Mouse (Mus musculus) embryonic facial prominence, embryonic 12.5 days (tissue): ENCODE data around the gene Irgc1. TPM values are rescaled to one million over a fixed set of nuclear protein-coding genes. Genes with fewer than 3 reads are reported as not detected.
A peak's percentile ranks its signal among the peaks of the same experiment; 100 is the strongest.

Source experiments
- ATAC-seq: fragments of 200-750 bp; cut with Nextera tagmentation; 2 replicates; pipeline ENCODE4 v1.8.0; 2017; ENCODE audit not compliant: insufficient number of reproducible peaks, insufficient read depth, low FRiP score, low TSS enrichment
- H3K27ac ChIP-seq: fragments of 300-500 bp; sonication (generic); 2 replicates; pipeline ENCODE4 v1.5.1; 2016; ENCODE audit warnings: mild to moderate bottlenecking
- H3K27me3 ChIP-seq: fragments of 300-500 bp; sonication (generic); 2 replicates; pipeline ENCODE4 v1.6.1; 2016; ENCODE audit warnings: mild to moderate bottlenecking, moderate library complexity
- H3K36me3 ChIP-seq: fragments of 300-500 bp; sonication (generic); 2 replicates; pipeline ENCODE4 v1.6.1; 2016; ENCODE audit warnings: mild to moderate bottlenecking
- H3K4me1 ChIP-seq: fragments of 300-500 bp; sonication (generic); 2 replicates; pipeline ENCODE4 v1.6.1; 2016
- H3K4me2 ChIP-seq: fragments of 300-500 bp; sonication (generic); replicated peaks from 2 replicates; pipeline ENCODE4 v1.6.1; 2016; ENCODE audit warnings: mild to moderate bottlenecking, moderate library complexity
- H3K4me3 ChIP-seq: fragments of 300-500 bp; sonication (generic); 2 replicates; pipeline ENCODE4 v1.5.1; 2016; ENCODE audit warnings: mild to moderate bottlenecking
- H3K9ac ChIP-seq: fragments of 300-500 bp; sonication (generic); 2 replicates; pipeline ENCODE4 v1.6.1; 2016; ENCODE audit warnings: mild to moderate bottlenecking, moderate library complexity
- H3K9me3 ChIP-seq: fragments of 300-500 bp; sonication (generic); 2 replicates; pipeline ENCODE4 v1.6.1; 2016; ENCODE audit warnings: mild to moderate bottlenecking, moderate library complexity
- WGBS: fragments of 180-500 bp; shearing (Covaris S2); methylation state at CpG from one replicate; pipeline ENCODE4 v1.1.7; 2016; 5-methylcytosine and 5-hydroxymethylcytosine counted together
- polyA plus RNA-seq: library from polyadenylated mRNA; unstranded; fragments of >200 nt; fragmentation: Nextera tagmentation; extraction: Ambion mirVana; gene quantifications from 2 replicates; pipeline ENCODE4 v1.2.1, GENCODE M21; 2016

Irgc1 gene
- polyA plus RNA-seq, 1 experiment from 2014 or later, result not detected

GRCm38 (mm10) chr7:24481474-24482207, 29.5 kb upstream of the Irgc1 start, which contains the start of gene Cadm4:
Gene Cadm4, plus strand, starts transcription at chr7:24482023.
- ATAC-seq, result peak; percentile 54
- no peaks in the 10 kb centered on the region for H3K9me3 ChIP-seq
- peaks cover 24% of the 10 kb centered on the region; the same call in 1 of the 2 replicates for H3K27me3 ChIP-seq
- no peak within 1 kb of the TSS; the same call in 1 of the 2 replicates for H3K27ac ChIP-seq
- H3K4me3 ChIP-seq, result peak within 1 kb of the TSS; percentile 66
- H3K4me2 ChIP-seq, result peak within 1 kb of the TSS; percentile 98
- 2% methylated on average over 75 of the region's 83 CpGs for WGBS
- no peaks in the 10 kb centered on the region for H3K36me3 ChIP-seq
- peak within 1 kb of the TSS; percentile 65 for H3K9ac ChIP-seq
- H3K4me1 ChIP-seq, result peaks cover 17% of the 10 kb centered on the region

GRCm38 (mm10) chr7:24480986-24481473, 28.9 kb upstream of the Irgc1 start:
- Histone ChIP-seq H3K27me3 (peaks cover 24% of the 10 kb centered on the region; the same call in 1 of the 2 replicates), H3K36me3 (no peaks in the 10 kb centered on the region), H3K4me3 (peak overlapping the region; percentile 66), H3K4me1 (peaks cover 13% of the 10 kb centered on the region), H3K4me2 (peak overlapping the region; percentile 98), H3K9ac (peak overlapping the region; percentile 65), H3K27ac (no peak overlapping the region), H3K9me3 (no peaks in the 10 kb centered on the region)
- ATAC-seq, result peak; percentile 35; the same call in 1 of the 2 replicates
- WGBS, result 13% methylated on average over 14 of the region's 14 CpGs

GRCm38 (mm10) chr7:24480121-24480941, 28.2 kb upstream of the Irgc1 start:
- H3K9me3 ChIP-seq, result no peaks in the 10 kb centered on the region
- no peak overlapping the region for H3K9ac ChIP-seq
- H3K4me2 ChIP-seq, result peak overlapping the region; percentile 98; the same call in 1 of the 2 replicates
- WGBS, result 59% methylated on average over 18 of the region's 18 CpGs
- H3K27ac ChIP-seq, result no peak overlapping the region
- H3K27me3 ChIP-seq, result peaks cover 18% of the 10 kb centered on the region; the same call in 1 of the 2 replicates
- H3K36me3 ChIP-seq, result no peaks in the 10 kb centered on the region
- peak overlapping the region; percentile 66; the same call in 1 of the 2 replicates for H3K4me3 ChIP-seq
- no peak for ATAC-seq
- peaks cover 13% of the 10 kb centered on the region for H3K4me1 ChIP-seq

- peaks cover 13% of the 10 kb centered on the region for H3K4me1 ChIP-seq
- no peak overlapping the region for H3K9ac ChIP-seq
- no peak overlapping the region for H3K4me2 ChIP-seq
- ATAC-seq, result no peak
- H3K27me3 ChIP-seq, result peaks cover 14% of the 10 kb centered on the region; the same call in 1 of the 2 replicates
- H3K27ac ChIP-seq, result no peak overlapping the region
- H3K9me3 ChIP-seq, result no peaks in the 10 kb centered on the region
- no peaks in the 10 kb centered on the region for H3K36me3 ChIP-seq
- WGBS, result 93% methylated on average over 2 of the region's 2 CpGs
- no peak overlapping the region for H3K4me3 ChIP-seq
Observed at GRCm38 (mm10) chr7:24479685-24480084, 27.6 kb upstream of the Irgc1 start.

GRCm38 (mm10) chr7:24478911-24479310, 26.8 kb upstream of the Irgc1 start:
- Histone ChIP-seq H3K36me3 (no peaks in the 10 kb centered on the region), H3K4me2 (no peak overlapping the region), H3K4me1 (peaks cover 13% of the 10 kb centered on the region), H3K9ac (no peak overlapping the region), H3K9me3 (no peaks in the 10 kb centered on the region), H3K27ac (no peak overlapping the region), H3K27me3 (peaks cover 14% of the 10 kb centered on the region; the same call in 1 of the 2 replicates), H3K4me3 (no peak overlapping the region)
- no peak for ATAC-seq
- WGBS, result 89% methylated on average over 5 of the region's 5 CpGs

GRCm38 (mm10) chr7:24476856-24477255, 24.8 kb upstream of the Irgc1 start:
- peaks cover 6% of the 10 kb centered on the region for H3K4me1 ChIP-seq
- H3K27ac ChIP-seq, result no peak overlapping the region
- H3K4me2 ChIP-seq, result no peak overlapping the region
- WGBS, result 87% methylated on average over 7 of the region's 7 CpGs
- H3K27me3 ChIP-seq, result 0 out of 2 replicates have a peak, but pooled peaks cover 5% of the 10 kb centered on the region
- no peak overlapping the region for H3K4me3 ChIP-seq
- no peaks in the 10 kb centered on the region for H3K9me3 ChIP-seq
- no peak for ATAC-seq
- H3K9ac ChIP-seq, result no peak overlapping the region
- no peaks in the 10 kb centered on the region for H3K36me3 ChIP-seq

DNA sequence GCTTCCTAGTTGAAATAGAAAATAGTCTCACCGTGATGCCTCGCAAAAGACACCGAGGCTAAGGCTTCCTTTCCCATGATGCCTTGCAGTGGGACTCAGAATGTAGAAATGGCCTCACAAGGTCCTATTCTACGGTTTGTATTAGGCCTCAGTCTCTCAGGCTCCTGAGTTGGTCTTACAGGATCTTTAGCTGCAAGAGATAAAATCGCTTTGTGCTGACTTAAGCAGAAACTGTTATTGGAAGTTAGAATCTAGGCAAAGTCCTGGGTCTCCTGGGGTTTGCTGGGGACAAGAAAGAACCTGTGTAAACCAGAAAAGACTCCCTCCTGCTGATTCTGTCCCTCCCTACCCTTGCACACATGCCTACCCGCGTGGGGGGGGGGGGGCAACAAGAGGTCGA, 24.2 kb upstream of the Irgc1 start:
- no peak overlapping the region for H3K27ac ChIP-seq
- ATAC-seq, result no peak
- 79% methylated on average over 8 of the region's 8 CpGs for WGBS
- H3K36me3 ChIP-seq, result no peaks in the 10 kb centered on the region
- H3K4me1 ChIP-seq, result peaks cover 6% of the 10 kb centered on the region
- H3K9ac ChIP-seq, result no peak overlapping the region
- H3K27me3 ChIP-seq, result 0 out of 2 replicates have a peak, but pooled peaks cover 5% of the 10 kb centered on the region
- H3K4me2 ChIP-seq, result no peak overlapping the region
- H3K9me3 ChIP-seq, result no peaks in the 10 kb centered on the region
- no peak overlapping the region for H3K4me3 ChIP-seq

- Histone ChIP-seq H3K9ac (no peak overlapping the region), H3K4me3 (no peak overlapping the region), H3K36me3 (no peaks in the 10 kb centered on the region), H3K27ac (no peak overlapping the region), H3K9me3 (no peaks in the 10 kb centered on the region), H3K4me2 (0 out of 2 replicates have a peak overlapping the region, but pooled peaks have one; percentile 12), H3K27me3 (0 out of 2 replicates have a peak, but pooled peaks cover 5% of the 10 kb centered on the region), H3K4me1 (no peaks in the 10 kb centered on the region)
- 25% methylated on average over 21 of the region's 21 CpGs for WGBS
- ATAC-seq, result no peak
Observed at GRCm38 (mm10) chr7:24474811-24475506, 22.9 kb upstream of the Irgc1 start.

DNA sequence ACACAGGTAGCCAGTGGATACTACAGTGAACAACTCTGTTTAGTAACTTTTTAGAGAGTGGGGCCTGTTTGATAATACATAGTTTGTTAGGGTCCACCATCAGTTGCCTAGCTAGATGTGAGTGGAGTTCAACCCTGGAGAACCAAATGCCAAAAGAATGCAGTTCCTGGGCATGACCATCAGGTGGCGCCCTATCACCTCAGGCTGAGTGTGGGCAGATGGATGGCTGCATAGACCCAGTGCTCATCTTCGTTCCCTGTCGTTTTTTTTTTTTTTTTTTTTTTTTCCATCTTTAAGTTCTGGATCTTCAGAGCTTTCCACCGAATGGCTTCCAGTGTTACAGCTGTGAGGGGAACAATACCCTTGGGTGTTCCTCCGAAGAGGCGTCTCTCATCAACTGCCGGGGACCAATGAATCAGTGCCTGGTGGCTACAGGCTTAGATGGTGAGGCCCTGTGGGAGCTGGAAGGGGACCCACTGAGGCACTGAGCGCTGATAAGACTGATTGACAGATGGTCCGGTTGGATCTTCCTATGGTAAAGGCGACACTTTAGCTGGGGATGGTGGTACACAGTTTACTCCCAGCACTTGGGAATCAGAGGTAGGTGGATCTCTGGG, 21.9 kb upstream of the Irgc1 start:
- no peak for ATAC-seq
- WGBS, result 46% methylated on average over 10 of the region's 10 CpGs
- no peak overlapping the region for H3K4me2 ChIP-seq

GRCm38 (mm10) chr7:24472937-24473336, 20.8 kb upstream of the Irgc1 start:
- 0 out of 2 replicates have a peak, but pooled peaks cover 3% of the 10 kb centered on the region for H3K9me3 ChIP-seq
- no peak overlapping the region for H3K27ac ChIP-seq
- H3K27me3 ChIP-seq, result no peaks in the 10 kb centered on the region
- H3K4me2 ChIP-seq, result no peak overlapping the region
- 73% methylated on average over 7 of the region's 7 CpGs for WGBS
- H3K36me3 ChIP-seq, result no peaks in the 10 kb centered on the region
- no peak for ATAC-seq
- H3K4me1 ChIP-seq, result no peaks in the 10 kb centered on the region
- no peak overlapping the region for H3K9ac ChIP-seq
- H3K4me3 ChIP-seq, result no peak overlapping the region

More for the DNA sequence above, 21.9 kb upstream of the Irgc1 start:
- Histone ChIP-seq H3K27ac (no peak overlapping the region), H3K9me3 (0 out of 2 replicates have a peak, but pooled peaks cover 2% of the 10 kb centered on the region), H3K4me3 (no peak overlapping the region), H3K36me3 (no peaks in the 10 kb centered on the region), H3K9ac (no peak overlapping the region), H3K4me1 (no peaks in the 10 kb centered on the region), H3K27me3 (0 out of 2 replicates have a peak, but pooled peaks cover 4% of the 10 kb centered on the region)
